Mouse (Mus musculus): ENCODE results near the gene Gm10277. TPM values are rescaled to one million over a fixed set of nuclear protein-coding genes. Genes with fewer than 3 reads are reported as not detected.
"Not testable (repeated sequence)": the region's sequence is repeated elsewhere in the genome, so short reads cannot be mapped to it uniquely, and the experiment has no call there.

Gene Gm10277
- polyA plus RNA-seq, 1 experiment from 2014 or later = 2.4 TPM

DNA sequence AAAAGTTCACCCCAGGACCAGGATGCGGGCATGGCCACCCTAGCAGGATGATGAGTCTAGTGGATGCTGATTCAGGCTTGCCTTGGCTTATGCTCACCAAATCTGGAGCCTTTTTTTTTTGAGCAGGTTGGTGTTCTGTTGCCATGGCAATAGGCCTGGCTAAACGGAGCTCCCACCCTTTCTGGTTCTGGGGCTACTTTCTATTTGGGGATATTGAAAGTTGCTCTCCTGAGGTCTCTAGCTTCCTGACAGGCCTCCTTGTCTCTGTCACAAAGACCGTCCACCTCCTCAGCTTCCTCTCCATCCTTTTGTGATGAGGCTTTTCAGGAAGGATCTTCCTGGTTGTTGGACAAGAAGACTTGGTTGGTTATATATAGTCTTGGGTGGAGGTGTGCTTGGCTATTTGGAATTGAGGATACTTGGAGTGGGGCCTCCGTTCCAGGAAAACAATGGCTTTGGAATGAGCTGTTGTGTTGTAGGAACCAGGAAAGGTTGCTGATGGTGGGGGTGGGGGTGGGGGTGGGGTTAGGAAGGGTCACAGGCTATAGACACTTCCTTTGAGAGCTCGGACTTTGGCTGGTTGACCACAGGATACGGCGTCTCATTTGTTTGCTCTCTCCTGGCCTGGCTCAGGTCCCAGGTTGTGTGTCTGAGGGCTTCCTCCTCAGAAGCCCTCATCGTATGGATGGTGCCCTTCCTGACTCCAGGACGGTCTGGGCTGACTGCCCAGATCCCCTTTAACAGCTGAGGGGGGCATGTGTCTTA, 22.7 kb downstream of the Gm10277 start:
- ATAC-seq (ENCODE audit: low FRiP score, low read depth) = no peak
- Histone ChIP-seq H3K4me3 (peak overlapping the region; percentile 98), H3K36me3 (no peaks in the 10 kb centered on the region), H3K9me3 (no peaks in the 10 kb centered on the region), H3K9ac (peak overlapping the region; percentile 99; the same call in 1 of the 2 replicates), H3K4me2 (replicated peaks) (peak overlapping the region; percentile 92), H3K4me1 (peaks cover 36% of the 10 kb centered on the region), H3K27me3 (replicated peaks) (no peaks in the 10 kb centered on the region), H3K27ac (no peak overlapping the region)
- 53% methylated on average over 9 of the region's 9 CpGs for WGBS

DNA sequence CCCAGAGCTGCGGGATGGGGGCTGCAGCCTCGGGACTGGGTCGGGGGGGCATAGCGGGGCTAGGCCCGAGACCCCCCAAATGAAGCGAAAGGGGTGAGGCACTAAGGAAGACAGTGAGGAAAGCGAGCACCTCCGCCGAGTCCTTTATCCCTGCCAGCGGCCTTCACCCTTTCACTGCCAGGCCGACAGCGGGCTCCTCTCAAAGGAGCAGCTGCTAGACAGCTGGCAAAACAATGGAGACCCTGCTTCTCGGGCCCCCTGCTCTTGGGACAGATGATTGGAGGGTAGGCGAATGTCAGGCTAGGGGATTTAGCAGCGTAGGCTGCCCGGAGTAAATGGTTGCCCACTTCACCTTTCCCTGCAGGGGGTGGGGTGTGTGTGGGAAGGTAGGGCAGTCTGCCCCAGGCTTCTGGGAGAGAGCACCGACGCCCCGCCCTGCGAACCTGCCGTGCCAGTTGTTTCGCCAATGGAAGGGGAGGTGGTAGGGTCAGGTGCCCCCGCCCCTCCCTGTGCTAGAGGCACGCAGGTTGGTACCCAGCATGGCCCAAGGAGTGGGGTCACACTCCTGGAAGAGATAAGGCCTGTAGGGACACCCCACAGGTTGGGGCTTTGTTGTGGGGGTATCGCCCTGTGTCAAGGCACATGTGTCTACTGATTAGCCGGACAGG, 23.7 kb downstream of the Gm10277 start:
- ATAC-seq (ENCODE audit: low FRiP score, low read depth) = peak; percentile 83
- Histone ChIP-seq H3K36me3 (no peaks in the 10 kb centered on the region), H3K27me3 (replicated peaks) (no peaks in the 10 kb centered on the region), H3K9ac (peak overlapping the region; percentile 99), H3K27ac (peak overlapping the region; percentile 85), H3K4me2 (replicated peaks) (peak overlapping the region; percentile 92), H3K4me3 (peak overlapping the region; percentile 98), H3K4me1 (peaks cover 36% of the 10 kb centered on the region), H3K9me3 (no peaks in the 10 kb centered on the region)
- 5% methylated on average over 26 of the region's 26 CpGs for WGBS

DNA sequence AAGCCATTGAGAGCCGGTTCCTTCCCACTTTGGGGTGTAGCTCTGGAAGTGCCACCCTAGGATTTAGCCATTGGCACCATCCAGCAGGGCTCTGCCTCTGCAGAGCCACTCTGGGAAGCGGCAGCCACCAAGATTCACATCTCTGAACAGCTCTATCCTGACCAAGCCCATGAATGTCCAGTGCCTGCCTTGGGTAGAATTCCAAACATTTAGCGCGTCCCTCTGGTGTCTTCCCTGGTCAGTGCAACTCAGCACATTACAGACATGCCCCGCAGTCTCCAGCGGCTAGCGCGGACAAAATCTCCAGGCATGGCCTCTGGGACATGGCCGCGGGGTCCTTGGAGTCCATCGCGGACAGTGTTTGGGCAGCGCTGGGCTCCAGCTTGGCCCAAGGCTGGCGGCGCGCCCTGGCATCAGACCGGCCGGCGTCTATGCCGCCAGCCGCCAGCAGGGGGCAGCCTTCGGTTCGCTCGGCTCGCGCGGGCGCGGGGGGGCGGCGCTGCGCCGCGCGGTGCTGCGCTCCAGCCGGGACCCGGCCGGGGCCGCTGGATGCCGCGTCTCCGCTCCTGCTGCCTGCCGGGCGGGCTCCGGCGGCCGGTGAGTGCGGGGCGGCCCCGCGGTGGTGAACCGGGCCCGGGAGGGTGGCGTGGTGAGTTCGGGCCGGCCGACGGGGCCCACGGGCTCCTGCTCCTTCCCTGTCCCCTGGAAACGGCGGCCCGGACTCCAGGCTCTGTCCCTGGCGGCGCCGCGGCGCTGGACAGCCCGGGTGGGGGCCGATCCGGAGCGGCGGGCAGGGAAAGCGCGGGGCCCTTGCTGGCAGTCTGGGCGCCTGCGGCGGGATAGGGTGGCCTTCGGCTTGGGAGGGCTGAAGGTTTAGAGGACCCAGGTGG, 24.5 kb downstream of the Gm10277 start, which contains the start of gene Myo18a:
Gene Myo18a (plus strand): TSS at position 464 of the 890 bp plus-strand sequence.
- peak; percentile 85 for ATAC-seq (ENCODE audit: low FRiP score, low read depth)
- H3K9ac ChIP-seq = peak within 1 kb of the TSS; percentile 99
- no peaks in the 10 kb centered on the region for H3K36me3 ChIP-seq
- peak within 1 kb of the TSS; percentile 98 for H3K4me3 ChIP-seq
- H3K4me2 ChIP-seq (replicated peaks) = peak within 1 kb of the TSS; percentile 92
- 1% methylated on average over 79 of the region's 79 CpGs for WGBS
- H3K9me3 ChIP-seq = no peaks in the 10 kb centered on the region
- peaks cover 36% of the 10 kb centered on the region for H3K4me1 ChIP-seq
- peak within 1 kb of the TSS; percentile 85 for H3K27ac ChIP-seq
- no peaks in the 10 kb centered on the region for H3K27me3 ChIP-seq (replicated peaks)

DNA sequence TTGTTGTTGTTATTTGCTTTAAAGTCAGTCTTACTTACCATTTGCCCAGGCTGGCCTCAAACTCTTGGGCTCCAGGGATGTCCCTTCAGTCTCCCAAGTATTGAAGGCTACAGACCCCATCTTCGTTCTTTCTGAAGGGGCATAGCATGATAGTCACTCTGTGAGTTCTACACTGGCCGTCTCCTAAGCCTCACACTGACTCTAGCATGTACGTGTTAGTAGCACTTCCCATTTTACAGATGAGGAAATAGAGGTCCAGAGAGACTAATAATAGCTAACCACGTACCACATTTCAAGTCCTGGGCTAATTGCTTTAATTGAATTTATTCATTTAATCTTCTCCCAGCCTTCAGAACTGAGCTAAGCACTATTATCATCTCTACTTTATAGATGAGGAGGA, 27.5 kb downstream of the Gm10277 start:
- Histone ChIP-seq H3K27ac (no peak overlapping the region), H3K9me3 (no peaks in the 10 kb centered on the region), H3K4me2 (replicated peaks) (no peak overlapping the region), H3K36me3 (no peaks in the 10 kb centered on the region), H3K27me3 (replicated peaks) (no peaks in the 10 kb centered on the region), H3K4me1 (peaks cover 17% of the 10 kb centered on the region), H3K4me3 (no peak overlapping the region), H3K9ac (no peak overlapping the region)
- no peak for ATAC-seq (ENCODE audit: low FRiP score, low read depth)
- 84% methylated on average over 4 of the region's 4 CpGs for WGBS

DNA sequence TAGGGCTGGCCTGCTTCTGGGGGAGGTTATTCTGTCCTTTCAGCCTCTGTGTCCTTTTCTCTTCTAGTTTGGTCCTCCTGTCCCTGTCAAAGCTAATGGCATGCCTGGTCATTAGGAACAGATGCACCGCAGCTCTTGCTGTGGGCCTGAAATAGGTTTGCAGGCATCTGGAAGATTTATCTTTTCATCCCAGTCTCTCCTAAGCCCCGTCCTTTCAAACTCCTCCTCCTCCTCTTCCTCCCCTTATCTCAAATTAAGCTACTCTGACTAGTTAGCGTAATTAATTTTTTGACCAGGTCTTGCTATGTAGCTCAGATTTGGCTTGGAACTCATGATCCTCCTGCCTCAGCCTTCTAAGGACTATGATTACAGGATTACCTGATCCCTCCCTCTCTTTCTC, 34.1 kb downstream of the Gm10277 start:
- Histone ChIP-seq H3K27me3 (replicated peaks) (no peaks in the 10 kb centered on the region), H3K9me3 (no peaks in the 10 kb centered on the region), H3K36me3 (no peaks in the 10 kb centered on the region), H3K4me2 (replicated peaks) (no peak overlapping the region), H3K27ac (no peak overlapping the region), H3K4me1 (no peaks in the 10 kb centered on the region), H3K4me3 (no peak overlapping the region), H3K9ac (no peak overlapping the region)
- WGBS = 73% methylated on average over 3 of the region's 3 CpGs
- no peak for ATAC-seq (ENCODE audit: low FRiP score, low read depth)

DNA sequence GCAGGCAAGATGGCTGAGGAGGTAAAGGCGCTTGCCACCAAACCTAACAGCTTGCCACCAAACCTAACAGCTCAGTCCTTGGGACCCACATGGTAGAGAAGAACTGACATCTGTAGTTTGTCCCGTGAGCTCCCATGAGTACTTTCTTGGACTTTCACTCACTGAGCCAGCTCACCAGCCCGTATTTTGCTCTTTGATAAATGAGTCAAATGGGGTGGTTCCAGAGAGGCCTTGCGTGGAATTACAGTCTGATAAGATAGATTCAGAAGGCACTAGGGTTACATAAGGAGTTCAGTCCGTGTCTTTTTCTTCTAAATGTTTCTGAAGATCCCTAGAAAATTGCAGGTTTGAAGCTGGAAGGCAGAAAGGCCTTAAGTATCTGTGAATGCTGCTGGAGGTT, 35.0 kb downstream of the Gm10277 start:
- Histone ChIP-seq H3K9ac (no peak overlapping the region), H3K27me3 (replicated peaks) (no peaks in the 10 kb centered on the region), H3K27ac (no peak overlapping the region), H3K9me3 (no peaks in the 10 kb centered on the region), H3K36me3 (no peaks in the 10 kb centered on the region), H3K4me2 (replicated peaks) (no peak overlapping the region), H3K4me1 (no peaks in the 10 kb centered on the region), H3K4me3 (no peak overlapping the region)
- WGBS = 82% methylated on average over 5 of the region's 5 CpGs
- ATAC-seq (ENCODE audit: low FRiP score, low read depth) = no peak

DNA sequence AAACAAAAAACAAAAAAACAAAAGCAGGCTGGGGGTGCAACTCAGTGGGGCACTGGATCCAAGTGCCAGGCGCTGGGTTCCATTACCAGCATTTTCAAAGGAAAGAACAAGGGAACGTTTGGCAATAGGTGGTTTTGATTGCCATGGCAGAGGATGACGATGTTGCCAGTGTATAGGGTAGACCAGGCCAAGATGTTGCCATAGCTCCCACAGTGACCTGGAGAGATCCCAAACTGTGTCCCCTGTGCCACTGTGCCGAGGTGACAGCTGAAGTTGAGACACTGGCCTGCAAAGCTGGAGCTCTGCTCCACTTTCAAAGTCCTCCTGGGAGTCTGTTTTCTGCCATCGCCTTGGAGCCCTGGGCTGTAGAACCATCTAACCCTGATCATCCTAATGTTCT, 38.6 kb downstream of the Gm10277 start:
- Histone ChIP-seq H3K4me2 (replicated peaks) (no peak overlapping the region), H3K9ac (no peak overlapping the region), H3K4me3 (no peak overlapping the region), H3K36me3 (no peaks in the 10 kb centered on the region), H3K4me1 (no peaks in the 10 kb centered on the region), H3K27ac (no peak overlapping the region), H3K9me3 (no peaks in the 10 kb centered on the region), H3K27me3 (replicated peaks) (no peaks in the 10 kb centered on the region)
- no peak for ATAC-seq (ENCODE audit: low FRiP score, low read depth)
- 88% methylated on average over 5 of the region's 5 CpGs for WGBS

DNA sequence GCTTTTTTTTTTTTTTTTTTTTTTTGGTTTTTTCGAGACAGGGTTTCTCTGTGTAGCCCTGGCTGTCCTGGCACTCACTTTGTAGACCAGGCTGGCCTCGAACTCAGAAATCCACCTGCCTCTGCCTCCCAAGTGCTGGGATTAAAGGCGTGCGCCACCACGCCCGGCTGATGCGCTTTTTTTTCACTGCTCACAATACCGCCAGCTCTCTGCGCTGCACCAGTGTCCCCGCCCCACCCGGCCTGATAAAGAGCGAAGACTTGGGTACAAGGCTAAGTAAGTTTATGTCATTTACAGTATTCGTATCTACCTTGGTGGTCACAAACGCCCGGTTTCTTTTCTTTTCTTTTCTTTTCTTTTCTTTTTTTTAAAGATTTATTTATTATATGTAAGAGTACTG, 40.4 kb downstream of the Gm10277 start:
- not testable (repeated sequence) for H3K9ac ChIP-seq; H3K4me1 ChIP-seq; H3K4me2 ChIP-seq (replicated peaks); H3K36me3 ChIP-seq; H3K4me3 ChIP-seq; ATAC-seq (ENCODE audit: low FRiP score, low read depth); H3K9me3 ChIP-seq; H3K27ac ChIP-seq; H3K27me3 ChIP-seq (replicated peaks)
- 94% methylated on average over 14 of the region's 15 CpGs for WGBS

DNA sequence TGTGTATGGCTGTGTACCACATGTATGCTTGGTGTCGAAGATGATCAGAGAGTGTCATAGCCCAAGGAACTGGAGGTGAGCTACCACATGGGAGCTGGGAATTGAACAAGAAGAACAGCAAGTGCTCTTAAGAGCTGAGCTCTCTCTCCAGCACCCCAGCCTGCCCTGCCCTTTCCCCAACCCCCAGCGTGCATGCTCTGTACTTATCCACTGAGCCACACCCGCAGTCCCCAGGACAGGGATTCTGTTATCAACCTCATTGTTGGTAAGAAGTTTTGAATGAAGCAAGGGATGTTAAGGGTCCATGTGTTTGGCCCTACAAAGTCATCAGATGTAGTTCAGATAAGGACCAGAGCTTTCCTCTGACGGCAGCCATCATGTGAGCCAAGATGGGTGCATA, 40.9 kb downstream of the Gm10277 start:
- H3K4me2 ChIP-seq (replicated peaks) = no peak overlapping the region
- H3K27me3 ChIP-seq (replicated peaks) = no peaks in the 10 kb centered on the region
- WGBS = 92% methylated on average over 4 of the region's 4 CpGs
- no peaks in the 10 kb centered on the region for H3K4me1 ChIP-seq
- no peak overlapping the region for H3K9ac ChIP-seq
- H3K4me3 ChIP-seq = no peak overlapping the region
- H3K36me3 ChIP-seq = no peaks in the 10 kb centered on the region
- ATAC-seq (ENCODE audit: low FRiP score, low read depth) = no peak
- no peaks in the 10 kb centered on the region for H3K9me3 ChIP-seq
- H3K27ac ChIP-seq = no peak overlapping the region

DNA sequence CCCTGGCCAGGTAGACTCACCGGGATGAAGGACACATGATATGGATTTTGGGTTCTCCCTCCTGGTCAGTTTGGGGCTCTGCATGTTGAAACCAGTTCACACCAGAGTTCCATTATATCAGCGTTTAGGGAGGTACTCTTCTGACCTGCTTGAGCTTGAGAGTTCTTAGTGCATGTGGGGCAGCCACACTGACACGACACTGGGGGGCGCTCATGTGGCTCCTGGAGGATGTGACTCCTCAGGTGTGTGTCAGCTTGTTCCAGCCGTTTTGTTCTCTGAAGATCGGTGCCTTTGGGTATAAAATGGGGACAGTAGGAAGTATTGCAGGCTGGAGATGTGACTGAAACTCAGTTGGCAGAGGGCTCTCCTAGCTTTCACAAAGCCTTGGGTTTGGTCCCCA, 43.6 kb downstream of the Gm10277 start:
- no peak overlapping the region for H3K27ac ChIP-seq
- no peak overlapping the region for H3K4me2 ChIP-seq (replicated peaks)
- WGBS = 37% methylated on average over 6 of the region's 6 CpGs
- H3K4me3 ChIP-seq = no peak overlapping the region
- H3K27me3 ChIP-seq (replicated peaks) = no peaks in the 10 kb centered on the region
- no peak for ATAC-seq (ENCODE audit: low FRiP score, low read depth)
- no peaks in the 10 kb centered on the region for H3K9me3 ChIP-seq
- H3K9ac ChIP-seq = no peak overlapping the region
- no peaks in the 10 kb centered on the region for H3K4me1 ChIP-seq
- H3K36me3 ChIP-seq = no peaks in the 10 kb centered on the region

DNA sequence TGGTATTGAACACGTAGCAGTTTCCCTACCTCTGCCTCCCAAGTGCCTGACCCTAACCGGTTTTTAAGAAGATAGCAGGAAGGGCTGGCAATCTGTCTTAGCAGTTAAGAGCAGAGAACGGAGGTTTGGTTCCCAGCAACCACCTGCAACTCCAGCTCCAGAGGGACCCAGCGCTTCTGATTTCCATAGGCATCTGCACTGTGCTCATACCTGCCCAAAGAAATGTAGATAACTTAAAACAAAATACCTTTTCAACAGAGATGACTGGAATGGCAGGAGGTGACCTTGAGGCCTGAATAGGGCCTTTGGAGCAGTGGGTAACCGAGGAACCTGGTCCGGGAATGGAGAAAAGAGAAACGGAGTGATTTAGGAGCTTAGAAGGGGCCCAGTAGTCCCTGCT, 49.0 kb downstream of the Gm10277 start:
- 47% methylated on average over 7 of the region's 7 CpGs for WGBS
- H3K9ac ChIP-seq = no peak overlapping the region
- no peak overlapping the region for H3K4me2 ChIP-seq (replicated peaks)
- no peaks in the 10 kb centered on the region for H3K36me3 ChIP-seq
- no peak overlapping the region for H3K4me3 ChIP-seq
- no peaks in the 10 kb centered on the region for H3K9me3 ChIP-seq
- H3K27me3 ChIP-seq (replicated peaks) = no peaks in the 10 kb centered on the region
- ATAC-seq (ENCODE audit: low FRiP score, low read depth) = no peak
- no peaks in the 10 kb centered on the region for H3K4me1 ChIP-seq
- H3K27ac ChIP-seq = no peak overlapping the region

DNA sequence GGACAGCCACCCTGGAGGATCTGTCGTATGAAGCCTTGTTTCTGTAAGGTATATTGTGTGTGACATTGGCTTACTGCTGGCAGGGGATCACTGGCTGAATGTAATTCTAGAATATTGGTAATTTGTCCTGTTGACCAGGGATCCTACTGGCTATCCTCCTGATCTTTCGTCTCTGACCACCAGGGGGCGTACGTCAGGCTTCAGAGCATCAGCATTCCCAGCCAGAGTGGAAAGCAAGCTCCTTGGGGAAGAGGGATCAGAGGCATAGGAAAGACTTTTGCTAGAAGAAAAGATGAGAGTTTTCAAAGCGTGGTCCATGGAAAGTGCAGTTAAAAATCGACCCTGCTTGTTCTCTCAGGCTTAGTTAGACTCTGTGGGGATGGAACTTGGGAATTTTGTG, 50.3 kb downstream of the Gm10277 start:
- H3K4me3 ChIP-seq = no peak overlapping the region
- 2% methylated on average over 6 of the region's 6 CpGs for WGBS
- ATAC-seq (ENCODE audit: low FRiP score, low read depth) = no peak

More for the DNA sequence above, 50.3 kb downstream of the Gm10277 start:
- no peaks in the 10 kb centered on the region for H3K9me3 ChIP-seq
- no peak overlapping the region for H3K9ac ChIP-seq
- no peaks in the 10 kb centered on the region for H3K4me1 ChIP-seq
- H3K27ac ChIP-seq = no peak overlapping the region
- no peaks in the 10 kb centered on the region for H3K36me3 ChIP-seq
- no peak overlapping the region for H3K4me2 ChIP-seq (replicated peaks)
- no peaks in the 10 kb centered on the region for H3K27me3 ChIP-seq (replicated peaks)
